Mouse (Mus musculus): ENCODE results near the gene Lsg1. TPM values are rescaled to one million over a fixed set of nuclear protein-coding genes. Genes with fewer than 3 reads are reported as not detected.

Gene Lsg1
- 52.2 and 59.3 TPM in 2 replicates for polyA plus RNA-seq (2014; fragmentation: Nextera tagmentation; extraction: Ambion mirVana)

- Histone ChIP-seq H3K36me3 (ENCODE audit: control insufficient read depth, insufficient read depth, low read length) (peaks cover 30% of the 10 kb centered on the region), H3K4me2 (ENCODE audit: low read depth, low read length) (peak within 1 kb of the TSS; percentile 95), H3K4me1 (ENCODE audit: control insufficient read depth, insufficient read depth, low read length) (peaks cover 8% of the 10 kb centered on the region; the same call in 1 of the 2 replicates), H3K9ac (ENCODE audit: low read depth, low read length) (peak within 1 kb of the TSS; percentile 81), H3K4me3 (ENCODE audit: low read depth, low read length) (peak within 1 kb of the TSS; percentile 87), H3K9me3 (ENCODE audit: control insufficient read depth, low read length) (no peaks in the 10 kb centered on the region), H3K27me3 (replicated peaks; ENCODE audit: control insufficient read depth, insufficient read depth, low read length) (no peaks in the 10 kb centered on the region), H3K27ac (replicated peaks; ENCODE audit: low read depth, low read length) (peak within 1 kb of the TSS; percentile 74)
- 5% methylated on average over 35 of the region's 35 CpGs for WGBS
- peak; percentile 94 for ATAC-seq (ENCODE audit: low read depth)
- DNase-seq (ENCODE audit: low spot score): peak; percentile 97
Observed at GRCm38 (mm10) chr16:30587494-30588327, at the start of gene Lsg1. Lsg1 (minus strand) TSS chr16:30587592.

- H3K27ac ChIP-seq (replicated peaks; ENCODE audit: low read depth, low read length): no peak overlapping the region
- H3K36me3 ChIP-seq (ENCODE audit: control insufficient read depth, insufficient read depth, low read length): no peaks in the 10 kb centered on the region
- no peak overlapping the region for H3K4me2 ChIP-seq (ENCODE audit: low read depth, low read length)
- DNase-seq (ENCODE audit: low spot score): no peak
- no peaks in the 10 kb centered on the region for H3K27me3 ChIP-seq (replicated peaks; ENCODE audit: control insufficient read depth, insufficient read depth, low read length)
- 43% methylated on average over 8 of the region's 8 CpGs for WGBS
- no peak overlapping the region for H3K9ac ChIP-seq (ENCODE audit: low read depth, low read length)
- H3K9me3 ChIP-seq (ENCODE audit: control insufficient read depth, low read length): no peaks in the 10 kb centered on the region
- no peak for ATAC-seq (ENCODE audit: low read depth)
- H3K4me3 ChIP-seq (ENCODE audit: low read depth, low read length): no peak overlapping the region
- H3K4me1 ChIP-seq (ENCODE audit: control insufficient read depth, insufficient read depth, low read length): no peaks in the 10 kb centered on the region
Observed at GRCm38 (mm10) chr16:30633906-30634746, 46.7 kb upstream of the Lsg1 start.

DNA sequence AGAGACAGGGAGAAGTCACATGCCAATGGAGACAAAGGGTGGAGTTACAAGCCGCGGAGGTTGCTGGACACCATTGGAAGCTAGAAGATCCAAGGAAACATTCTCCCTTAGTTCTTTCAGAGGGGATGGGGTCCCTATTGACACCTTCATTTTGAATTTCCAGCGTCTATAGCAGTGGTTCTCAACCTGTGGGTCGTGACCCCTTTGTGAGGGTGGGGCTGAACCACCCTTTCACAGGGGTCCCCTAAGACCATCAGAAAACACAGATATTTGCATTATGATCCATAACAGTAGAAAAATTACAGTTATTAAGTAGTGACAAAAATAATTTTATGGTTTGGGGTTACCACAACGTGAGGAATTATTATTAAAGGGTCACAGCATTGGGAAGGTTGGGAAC lies 42.1 kb upstream of the Lsg1 start:
- Histone ChIP-seq H3K36me3 (ENCODE audit: control insufficient read depth, insufficient read depth, low read length) (no peaks in the 10 kb centered on the region), H3K27ac (replicated peaks; ENCODE audit: low read depth, low read length) (no peak overlapping the region), H3K9ac (ENCODE audit: low read depth, low read length) (no peak overlapping the region), H3K4me2 (ENCODE audit: low read depth, low read length) (no peak overlapping the region), H3K4me1 (ENCODE audit: control insufficient read depth, insufficient read depth, low read length) (no peaks in the 10 kb centered on the region), H3K4me3 (ENCODE audit: low read depth, low read length) (no peak overlapping the region), H3K9me3 (ENCODE audit: control insufficient read depth, low read length) (no peaks in the 10 kb centered on the region), H3K27me3 (replicated peaks; ENCODE audit: control insufficient read depth, insufficient read depth, low read length) (no peaks in the 10 kb centered on the region)
- DNase-seq (ENCODE audit: low spot score) (no peak), ATAC-seq (ENCODE audit: low read depth) (no peak)
- 91% methylated on average over 5 of the region's 5 CpGs for WGBS

DNA sequence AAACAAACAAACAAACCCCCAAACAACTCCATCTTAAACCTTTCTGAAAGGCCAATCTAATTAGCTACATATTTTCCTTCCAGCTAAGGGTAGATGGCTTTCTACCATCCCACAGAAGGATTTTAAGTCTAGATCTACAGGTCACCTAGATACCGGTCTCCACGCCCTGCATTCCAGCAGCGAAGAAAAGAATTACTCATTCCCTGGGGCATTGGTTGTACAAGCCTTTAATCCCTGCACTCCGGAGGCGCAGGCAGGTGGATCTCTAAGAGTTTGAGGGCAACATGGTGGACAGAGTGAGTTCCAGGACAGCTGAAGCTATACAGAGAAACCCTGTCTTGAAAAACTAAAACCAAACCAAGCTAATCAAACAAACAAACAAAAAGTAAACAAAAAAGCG lies 41.0 kb upstream of the Lsg1 start:
- ATAC-seq (ENCODE audit: low read depth): no peak
- Histone ChIP-seq H3K9ac (ENCODE audit: low read depth, low read length) (no peak overlapping the region), H3K27me3 (replicated peaks; ENCODE audit: control insufficient read depth, insufficient read depth, low read length) (no peaks in the 10 kb centered on the region), H3K4me1 (ENCODE audit: control insufficient read depth, insufficient read depth, low read length) (no peaks in the 10 kb centered on the region), H3K9me3 (ENCODE audit: control insufficient read depth, low read length) (no peaks in the 10 kb centered on the region), H3K4me3 (ENCODE audit: low read depth, low read length) (no peak overlapping the region), H3K27ac (replicated peaks; ENCODE audit: low read depth, low read length) (no peak overlapping the region), H3K4me2 (ENCODE audit: low read depth, low read length) (no peak overlapping the region), H3K36me3 (ENCODE audit: control insufficient read depth, insufficient read depth, low read length) (no peaks in the 10 kb centered on the region)
- 30% methylated on average over 6 of the region's 6 CpGs for WGBS
- DNase-seq (ENCODE audit: low spot score): no peak

GRCm38 (mm10) chr16:30627586-30628337 lies 40.4 kb upstream of the Lsg1 start:
- H3K9ac ChIP-seq (ENCODE audit: low read depth, low read length): no peak overlapping the region
- H3K27ac ChIP-seq (replicated peaks; ENCODE audit: low read depth, low read length): no peak overlapping the region
- H3K36me3 ChIP-seq (ENCODE audit: control insufficient read depth, insufficient read depth, low read length): no peaks in the 10 kb centered on the region
- no peaks in the 10 kb centered on the region for H3K27me3 ChIP-seq (replicated peaks; ENCODE audit: control insufficient read depth, insufficient read depth, low read length)
- no peak overlapping the region for H3K4me3 ChIP-seq (ENCODE audit: low read depth, low read length)
- peak; percentile 88 for ATAC-seq (ENCODE audit: low read depth)
- no peaks in the 10 kb centered on the region for H3K9me3 ChIP-seq (ENCODE audit: control insufficient read depth, low read length)
- WGBS: 50% methylated on average over 11 of the region's 11 CpGs
- peak; percentile 72 for DNase-seq (ENCODE audit: low spot score)
- H3K4me2 ChIP-seq (ENCODE audit: low read depth, low read length): no peak overlapping the region
- no peaks in the 10 kb centered on the region for H3K4me1 ChIP-seq (ENCODE audit: control insufficient read depth, insufficient read depth, low read length)

DNA sequence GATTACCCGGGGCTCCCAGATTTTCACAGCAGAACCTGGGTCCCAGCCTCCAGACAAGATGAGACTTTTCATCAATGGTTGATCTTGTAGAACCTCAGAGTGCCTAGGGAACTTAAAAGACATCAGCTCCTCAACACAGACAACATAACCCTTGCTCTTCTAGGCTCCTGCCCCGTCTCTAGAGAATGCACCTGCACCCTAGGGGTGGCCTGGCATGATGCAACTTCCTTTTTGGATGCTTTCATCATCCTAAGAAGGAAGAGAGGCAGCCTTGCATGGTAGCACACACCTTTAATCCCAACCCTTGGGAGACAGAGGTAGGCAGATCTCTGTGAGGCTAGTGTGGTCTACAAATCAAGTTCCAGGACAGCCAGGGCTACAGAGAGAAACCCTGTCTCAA lies 37.2 kb upstream of the Lsg1 start:
- 64% methylated on average over 2 of the region's 2 CpGs for WGBS

DNA sequence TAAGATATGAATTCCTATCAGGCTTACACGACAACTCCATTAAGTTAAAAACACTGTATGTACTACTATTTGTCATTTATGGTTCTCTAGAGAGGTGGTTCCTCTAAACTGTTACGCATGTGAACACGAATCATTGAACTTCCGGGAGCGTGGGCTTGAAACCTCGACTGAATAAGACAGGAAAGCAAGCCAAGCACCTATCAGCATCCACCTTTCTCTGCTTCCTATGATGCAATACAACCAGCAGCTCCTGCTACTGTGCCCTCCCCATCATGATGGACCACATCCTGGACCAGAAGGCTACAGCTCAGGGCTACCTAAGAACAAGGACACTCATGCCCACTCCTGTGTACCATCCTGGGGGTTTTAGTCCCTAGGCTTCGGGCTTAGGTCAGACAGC lies 36.3 kb upstream of the Lsg1 start:
- no peaks in the 10 kb centered on the region for H3K36me3 ChIP-seq (ENCODE audit: control insufficient read depth, insufficient read depth, low read length)
- no peak for DNase-seq (ENCODE audit: low spot score)
- no peak for ATAC-seq (ENCODE audit: low read depth)
- no peak overlapping the region for H3K27ac ChIP-seq (replicated peaks; ENCODE audit: low read depth, low read length)
- WGBS: 81% methylated on average over 7 of the region's 7 CpGs
- H3K9me3 ChIP-seq (ENCODE audit: control insufficient read depth, low read length): no peaks in the 10 kb centered on the region
- no peak overlapping the region for H3K9ac ChIP-seq (ENCODE audit: low read depth, low read length)
- H3K4me1 ChIP-seq (ENCODE audit: control insufficient read depth, insufficient read depth, low read length): no peaks in the 10 kb centered on the region
- no peak overlapping the region for H3K4me2 ChIP-seq (ENCODE audit: low read depth, low read length)
- no peak overlapping the region for H3K4me3 ChIP-seq (ENCODE audit: low read depth, low read length)
- H3K27me3 ChIP-seq (replicated peaks; ENCODE audit: control insufficient read depth, insufficient read depth, low read length): no peaks in the 10 kb centered on the region

More for the DNA sequence above, 37.2 kb upstream of the Lsg1 start:
- no peak overlapping the region for H3K4me3 ChIP-seq (ENCODE audit: low read depth, low read length)
- H3K4me2 ChIP-seq (ENCODE audit: low read depth, low read length): no peak overlapping the region
- ATAC-seq (ENCODE audit: low read depth) (no peak), DNase-seq (ENCODE audit: low spot score) (no peak)
- H3K27ac ChIP-seq (replicated peaks; ENCODE audit: low read depth, low read length): no peak overlapping the region
- no peak overlapping the region for H3K9ac ChIP-seq (ENCODE audit: low read depth, low read length)
- no peaks in the 10 kb centered on the region for H3K36me3 ChIP-seq (ENCODE audit: control insufficient read depth, insufficient read depth, low read length)
- H3K9me3 ChIP-seq (ENCODE audit: control insufficient read depth, low read length): no peaks in the 10 kb centered on the region
- no peaks in the 10 kb centered on the region for H3K4me1 ChIP-seq (ENCODE audit: control insufficient read depth, insufficient read depth, low read length)
- no peaks in the 10 kb centered on the region for H3K27me3 ChIP-seq (replicated peaks; ENCODE audit: control insufficient read depth, insufficient read depth, low read length)

DNA sequence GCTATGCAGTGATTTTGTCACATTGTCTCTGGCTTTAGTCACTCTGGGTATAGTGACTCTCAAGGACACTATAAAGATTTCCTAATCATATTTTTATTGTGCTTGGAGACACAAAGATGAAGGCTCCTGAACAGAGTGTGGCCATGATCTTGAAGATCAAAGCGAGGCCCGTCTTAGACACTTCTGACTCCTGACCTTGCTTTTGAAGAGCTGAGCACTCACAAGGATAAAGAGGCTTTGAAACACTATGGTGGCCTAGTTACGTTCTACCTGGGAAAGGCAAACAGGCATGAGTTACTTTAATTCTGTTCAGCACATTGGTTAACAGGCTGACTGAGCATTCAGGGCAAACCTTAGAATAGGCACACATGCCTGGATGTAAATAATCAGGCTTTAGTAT lies 28.9 kb upstream of the Lsg1 start:
- H3K27ac ChIP-seq (replicated peaks; ENCODE audit: low read depth, low read length): no peak overlapping the region
- no peaks in the 10 kb centered on the region for H3K9me3 ChIP-seq (ENCODE audit: control insufficient read depth, low read length)
- DNase-seq (ENCODE audit: low spot score): no peak
- WGBS: 81% methylated on average over 3 of the region's 3 CpGs
- ATAC-seq (ENCODE audit: low read depth): no peak
- no peaks in the 10 kb centered on the region for H3K36me3 ChIP-seq (ENCODE audit: control insufficient read depth, insufficient read depth, low read length)
- H3K4me2 ChIP-seq (ENCODE audit: low read depth, low read length): no peak overlapping the region
- no peak overlapping the region for H3K9ac ChIP-seq (ENCODE audit: low read depth, low read length)
- H3K4me3 ChIP-seq (ENCODE audit: low read depth, low read length): no peak overlapping the region
- no peaks in the 10 kb centered on the region for H3K27me3 ChIP-seq (replicated peaks; ENCODE audit: control insufficient read depth, insufficient read depth, low read length)
- no peaks in the 10 kb centered on the region for H3K4me1 ChIP-seq (ENCODE audit: control insufficient read depth, insufficient read depth, low read length)

Measured in embryonic facial prominence, embryonic 14.5 days (tissue).